Mouse (Mus musculus) erythroblast, embryonic 14.5 days (primary cell): ENCODE data around the gene Fam181a. TPM values are rescaled to one million over a fixed set of nuclear protein-coding genes. Genes with fewer than 3 reads are reported as not detected.

Source experiments
- H3K27me3 ChIP-seq: 2 replicates; pipeline ENCODE4 v1.6.1; 2012; ENCODE audit warnings: inconsistent platforms; ENCODE audit not compliant: control insufficient read depth
- H3K36me3 ChIP-seq: 2 replicates; pipeline ENCODE4 v1.6.1; 2012; ENCODE audit warnings: mild to moderate bottlenecking, inconsistent platforms; ENCODE audit not compliant: control insufficient read depth
- H3K4me1 ChIP-seq: 2 replicates; pipeline ENCODE4 v1.6.1; 2012; ENCODE audit warnings: inconsistent platforms; ENCODE audit not compliant: control insufficient read depth
- H3K4me3 ChIP-seq: replicated peaks from 2 replicates; pipeline ENCODE3; 2012; ENCODE audit warnings: moderate library complexity, mild to moderate bottlenecking, inconsistent platforms
- H3K9me3 ChIP-seq: 2 replicates; pipeline ENCODE4 v1.6.1; 2012; ENCODE audit warnings: low read length, inconsistent platforms, mixed read lengths; ENCODE audit not compliant: control insufficient read depth
- GATA1 ChIP-seq: IDR thresholded peaks from 2 replicates; pipeline ENCODE4 v1.6.1; 2012; ENCODE audit warnings: low read length, inconsistent platforms, mixed read lengths
- TAL1 ChIP-seq: IDR thresholded peaks from 3 replicates; pipeline ENCODE4 v1.6.1; 2012; ENCODE audit warnings: low read length, inconsistent platforms, mixed read lengths
- polyA plus RNA-seq: library from polyadenylated mRNA; stranded (reverse); fragments of >175 nt; gene quantifications from 2 replicates; pipeline ENCODE4 v1.2.3, GENCODE M21; 2012

Fam181a gene
- polyA plus RNA-seq, 1 experiment, result not detected

DNA sequence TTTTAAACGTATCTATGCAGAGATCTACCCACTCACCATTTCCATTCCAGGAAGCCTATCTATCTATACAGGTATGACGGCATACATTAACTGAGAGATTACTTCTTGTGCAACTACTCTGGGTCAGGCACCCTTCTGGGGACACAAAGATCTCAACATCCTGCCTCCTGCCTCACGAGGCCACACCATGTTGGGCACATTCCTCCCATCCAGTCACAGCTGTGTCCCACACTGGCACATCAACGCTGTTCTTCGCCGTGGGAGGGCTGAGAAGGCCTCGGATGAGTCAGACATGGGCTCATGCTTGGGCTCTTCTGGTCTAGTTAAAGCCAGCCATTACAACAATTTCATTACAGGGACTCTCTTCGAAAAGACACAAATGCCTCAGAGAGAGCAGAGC, 36.2 kb downstream of the Fam181a start:
- TF ChIP-seq TAL1, result no peak
- no peak for TF ChIP-seq GATA1
- Histone ChIP-seq H3K27me3 (no peaks in the 10 kb centered on the region; the same call in 1 of the 2 replicates), H3K4me1 (no peaks in the 10 kb centered on the region), H3K4me3 (no peak overlapping the region), H3K9me3 (no peaks in the 10 kb centered on the region), H3K36me3 (no peaks in the 10 kb centered on the region)

DNA sequence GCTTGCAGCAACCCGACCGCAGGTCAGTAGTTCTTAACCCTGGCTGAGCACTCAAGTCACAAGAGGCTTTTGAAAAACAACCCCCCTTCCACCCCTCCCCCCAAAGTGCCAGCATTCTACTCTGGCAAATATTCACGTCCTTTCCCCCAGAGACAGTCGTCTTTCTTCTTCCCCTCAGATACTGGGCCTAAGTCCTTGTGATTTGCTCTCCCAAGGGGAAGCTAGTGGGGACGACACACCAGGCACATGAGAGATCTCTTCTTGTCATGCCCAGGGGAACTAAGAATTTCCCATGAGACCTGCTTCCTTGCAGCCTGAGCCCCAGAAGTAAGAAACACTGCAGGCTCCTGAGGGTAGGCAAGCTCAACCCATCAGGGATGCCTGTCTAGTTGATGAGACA, 36.6 kb downstream of the Fam181a start:
- no peak for TF ChIP-seq TAL1
- TF ChIP-seq GATA1, result no peak
- Histone ChIP-seq H3K4me1 (no peaks in the 10 kb centered on the region), H3K27me3 (no peaks in the 10 kb centered on the region; the same call in 1 of the 2 replicates), H3K36me3 (no peaks in the 10 kb centered on the region), H3K4me3 (no peak overlapping the region), H3K9me3 (no peaks in the 10 kb centered on the region)

DNA sequence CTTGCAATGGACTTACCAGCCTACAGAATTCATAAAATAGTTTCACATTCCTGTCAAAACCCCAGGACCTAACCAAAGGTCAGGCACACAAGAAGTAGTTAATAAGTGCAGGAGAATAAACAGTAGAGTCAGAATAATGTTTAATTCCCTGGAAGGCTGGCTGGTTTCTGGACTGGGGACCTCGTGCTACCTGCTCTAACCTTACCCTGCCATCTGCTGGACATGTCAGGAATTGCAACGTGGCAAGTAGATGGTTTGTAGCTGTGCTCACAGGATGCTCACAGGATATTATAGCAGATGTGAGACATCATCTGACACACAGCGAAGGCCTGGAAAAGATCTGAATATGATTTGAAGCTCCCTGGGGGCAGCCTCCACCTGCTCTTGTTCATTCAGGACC, 37.7 kb downstream of the Fam181a start:
- Histone ChIP-seq H3K36me3 (no peaks in the 10 kb centered on the region), H3K27me3 (no peaks in the 10 kb centered on the region; the same call in 1 of the 2 replicates), H3K4me1 (no peaks in the 10 kb centered on the region), H3K9me3 (no peaks in the 10 kb centered on the region), H3K4me3 (no peak overlapping the region)
- TF ChIP-seq GATA1 (no peak), TAL1 (no peak)

DNA sequence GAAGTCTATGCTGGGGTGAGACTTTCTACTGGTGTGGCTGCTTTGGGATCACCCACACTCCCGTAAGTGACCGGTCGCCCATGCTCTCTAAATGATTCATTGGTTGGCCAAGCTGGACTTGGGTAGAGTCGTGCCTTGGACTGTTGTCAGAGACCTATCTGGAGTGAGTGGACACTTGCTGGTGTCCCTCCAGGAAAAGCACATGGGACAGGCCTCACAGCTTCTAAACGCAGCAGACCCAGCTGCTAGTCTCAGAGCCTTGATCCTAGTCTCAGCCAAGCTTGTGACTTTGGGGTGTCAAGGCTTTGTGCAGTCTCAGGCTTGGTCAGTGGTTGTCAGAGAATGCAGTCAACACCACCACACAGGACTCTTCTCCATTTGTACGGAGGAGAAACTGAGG, 42.0 kb downstream of the Fam181a start:
- no peaks in the 10 kb centered on the region for H3K36me3 ChIP-seq

DNA sequence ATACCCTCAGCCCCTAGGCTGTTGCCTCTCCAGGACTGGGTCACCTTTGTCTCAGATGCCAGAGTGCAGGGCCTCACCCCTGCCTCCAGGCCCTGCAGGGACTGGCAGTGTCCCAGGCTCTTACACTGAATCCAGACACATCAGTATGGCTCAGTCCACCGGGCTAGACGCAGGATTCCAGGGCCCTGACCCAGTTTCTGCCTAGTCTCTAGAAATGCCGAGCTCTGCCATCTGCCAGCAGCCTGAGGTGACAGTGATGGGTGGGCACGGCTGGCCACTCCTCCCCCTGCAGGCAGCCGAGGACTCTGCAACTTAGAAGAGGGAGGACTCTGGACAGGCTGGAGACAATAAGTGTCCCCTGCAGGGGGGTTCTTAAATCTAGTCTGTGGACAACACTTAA, 42.8 kb downstream of the Fam181a start:
- no peak overlapping the region for H3K4me3 ChIP-seq
- TF ChIP-seq GATA1 (no peak), TAL1 (no peak)
- no peaks in the 10 kb centered on the region for H3K4me1 ChIP-seq
- H3K27me3 ChIP-seq, result no peaks in the 10 kb centered on the region
- no peaks in the 10 kb centered on the region for H3K9me3 ChIP-seq
- H3K36me3 ChIP-seq, result no peaks in the 10 kb centered on the region

More for the DNA sequence above, 42.0 kb downstream of the Fam181a start:
- TF ChIP-seq GATA1, result no peak
- no peaks in the 10 kb centered on the region for H3K9me3 ChIP-seq
- no peaks in the 10 kb centered on the region for H3K27me3 ChIP-seq
- H3K4me1 ChIP-seq, result no peaks in the 10 kb centered on the region
- H3K4me3 ChIP-seq, result no peak overlapping the region

DNA sequence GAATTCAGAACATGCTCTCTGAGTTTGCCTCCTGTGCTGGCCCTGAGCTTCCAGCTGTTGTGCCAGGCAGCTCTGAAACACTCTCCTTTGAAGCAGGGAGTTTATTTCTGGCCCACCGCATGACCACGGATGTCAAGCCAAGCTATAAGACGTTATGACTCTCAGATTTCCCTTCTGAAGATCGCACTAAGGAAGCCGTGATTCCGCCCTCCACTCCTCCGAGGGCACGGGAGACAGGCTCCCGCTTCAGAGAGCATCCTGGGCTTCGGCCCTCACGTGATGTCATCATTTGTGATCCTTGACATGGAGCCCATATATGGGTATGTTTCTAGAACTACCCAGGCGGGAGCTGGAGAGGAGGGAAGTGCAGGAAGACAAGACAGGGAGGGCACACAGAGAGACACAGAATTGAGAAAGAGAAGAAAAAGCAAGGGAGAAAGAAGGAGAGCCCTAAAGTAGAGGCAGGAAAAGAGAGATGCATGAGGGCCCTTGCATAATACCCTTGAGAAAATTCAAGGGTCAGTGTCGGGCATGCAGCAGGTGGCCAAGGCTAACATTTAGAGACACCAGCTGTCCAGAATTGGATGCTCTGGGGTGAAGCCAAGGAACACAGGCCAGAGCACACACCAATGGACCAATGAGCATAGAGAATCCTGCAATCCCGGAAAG, 45.1 kb downstream of the Fam181a start, which contains the start of gene Asb2:
TSS of gene Asb2 (minus strand) at position 256 of the 669 bp plus-strand sequence.
- no peaks in the 10 kb centered on the region for H3K4me1 ChIP-seq
- TF ChIP-seq GATA1, result no peak
- TF ChIP-seq TAL1, result no peak
- H3K4me3 ChIP-seq, result no peak within 1 kb of the TSS
- H3K27me3 ChIP-seq, result no peaks in the 10 kb centered on the region
- H3K9me3 ChIP-seq, result no peaks in the 10 kb centered on the region
- no peaks in the 10 kb centered on the region for H3K36me3 ChIP-seq

DNA sequence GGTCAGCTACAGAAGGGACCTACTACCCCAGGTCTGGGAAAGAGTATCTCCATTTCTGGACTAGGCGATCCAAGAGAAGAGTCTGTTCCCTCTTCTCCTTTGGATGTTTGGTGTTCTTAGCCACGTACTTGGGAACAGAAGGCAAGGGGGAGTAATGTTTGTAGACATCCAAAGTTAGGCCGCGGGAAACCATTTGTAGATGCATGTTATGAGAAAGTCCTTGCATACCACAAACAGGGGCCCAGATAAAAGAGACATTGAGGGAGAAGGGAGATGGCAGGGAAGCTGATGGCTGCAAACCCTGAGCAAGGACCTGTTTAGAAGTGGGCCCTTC, 45.6 kb downstream of the Fam181a start:
- Histone ChIP-seq H3K4me3 (no peak overlapping the region), H3K4me1 (no peaks in the 10 kb centered on the region), H3K27me3 (no peaks in the 10 kb centered on the region), H3K9me3 (no peaks in the 10 kb centered on the region), H3K36me3 (no peaks in the 10 kb centered on the region)
- TF ChIP-seq TAL1, result no peak
- no peak for TF ChIP-seq GATA1

DNA sequence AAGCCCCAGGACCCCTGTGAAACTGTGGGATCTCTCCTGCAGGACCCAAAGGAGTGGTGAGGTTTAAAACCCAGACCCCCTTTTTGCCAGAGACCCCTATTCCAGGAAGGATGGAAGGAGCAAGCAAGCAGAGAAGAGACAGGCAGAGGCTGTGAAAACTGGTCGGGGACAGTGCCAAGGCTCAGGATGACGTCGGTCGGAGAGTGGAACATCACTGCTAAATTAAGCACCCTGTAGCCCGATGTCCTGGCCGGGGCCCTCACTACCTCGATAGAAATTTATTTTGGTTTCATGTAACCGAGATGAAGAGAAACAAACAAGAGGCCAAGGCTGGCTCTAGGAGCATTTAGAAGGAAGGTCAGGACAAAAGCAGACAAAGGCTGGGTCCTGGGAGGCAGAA, 47.4 kb downstream of the Fam181a start:
- Histone ChIP-seq H3K9me3 (no peaks in the 10 kb centered on the region), H3K4me1 (no peaks in the 10 kb centered on the region), H3K27me3 (no peaks in the 10 kb centered on the region), H3K4me3 (no peak overlapping the region), H3K36me3 (no peaks in the 10 kb centered on the region)
- TF ChIP-seq TAL1 (no peak), GATA1 (no peak)

DNA sequence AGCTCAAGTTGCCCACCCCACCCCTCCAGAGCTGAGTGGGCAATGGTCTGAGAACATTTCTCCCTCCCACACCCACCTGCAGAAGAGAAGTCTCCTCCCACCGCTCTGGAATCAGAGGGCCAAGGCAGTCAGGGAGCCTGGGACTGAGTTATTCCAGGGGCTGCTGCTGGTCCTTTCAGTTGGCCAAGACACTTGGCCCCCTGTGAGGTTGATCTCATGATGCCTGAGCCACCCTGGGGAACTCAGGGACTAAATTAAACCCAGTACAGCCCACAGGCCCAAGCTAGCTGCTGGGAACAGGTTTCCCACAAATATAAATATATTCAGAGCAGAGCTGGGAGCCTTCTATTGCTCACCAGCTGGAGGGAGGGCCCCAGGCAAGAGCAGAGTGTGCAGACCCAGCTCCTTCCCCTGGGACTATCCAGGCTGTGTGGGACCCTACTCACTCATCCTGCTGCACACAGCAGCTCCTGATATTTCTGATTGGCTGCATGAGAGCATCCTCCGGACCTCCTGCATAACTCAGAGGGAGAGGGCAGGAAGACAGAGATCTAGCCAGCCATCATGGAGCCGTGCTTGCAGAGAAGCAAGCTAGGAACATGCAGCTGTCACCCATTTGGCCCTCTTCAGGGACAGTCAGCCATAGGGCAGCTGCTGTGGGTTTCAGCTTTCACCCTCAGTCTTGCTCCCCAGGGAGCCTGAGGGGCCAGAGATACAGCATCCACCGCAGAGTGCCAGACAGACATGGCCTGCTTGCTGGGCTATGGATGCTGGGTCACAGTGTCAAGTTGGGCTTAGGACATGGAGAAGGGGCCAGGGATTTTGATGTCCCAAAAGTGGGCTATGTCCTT, 48.4 kb downstream of the Fam181a start:
- H3K9me3 ChIP-seq, result no peaks in the 10 kb centered on the region
- TF ChIP-seq GATA1, result no peak
- TF ChIP-seq TAL1, result no peak
- H3K36me3 ChIP-seq, result no peaks in the 10 kb centered on the region
- no peak overlapping the region for H3K4me3 ChIP-seq
- no peaks in the 10 kb centered on the region for H3K27me3 ChIP-seq
- H3K4me1 ChIP-seq, result no peaks in the 10 kb centered on the region
